Mouse (Mus musculus) CD4-positive, CD25-positive, alpha-beta regulatory T cell, adult 4 months (primary cell): ENCODE data around the gene Mipol1. TPM values are rescaled to one million over a fixed set of nuclear protein-coding genes. Genes with fewer than 3 reads are reported as not detected.
"Not testable (repeated sequence)": the region's sequence is repeated elsewhere in the genome, so short reads cannot be mapped to it uniquely, and the experiment has no call there.

Source experiments
- ATAC-seq: one replicate; pipeline ENCODE4 v1.8.0; 2017
- polyA plus RNA-seq, 2 experiments: library from polyadenylated mRNA; unstranded; fragments of 100-300 nt; shearing (Covaris generic); gene quantifications; one replicate each; pipeline ENCODE4 v1.2.1; 2017

The Mipol1 gene
- 10 to 100 TPM; 14.8 to 16.0 TPM for polyA plus RNA-seq

- peak; percentile 83 for ATAC-seq
These were observed at the start of gene Mipol1, which contains the start of gene Prps1l3 for GRCm38 (mm10) chr12:57230192-57230706. Mipol1 (plus strand) TSS chr12:57230427. Prps1l3 (plus strand) TSS chr12:57230412.

GRCm38 (mm10) chr12:57184401-57185147 is 45.7 kb upstream of the Mipol1 start:
- no peak for ATAC-seq

- no peak for ATAC-seq
These were observed 44.8 kb upstream of the Mipol1 start for GRCm38 (mm10) chr12:57185475-57185874.

GRCm38 (mm10) chr12:57186126-57186525 is 44.1 kb upstream of the Mipol1 start:
- no peak for ATAC-seq

GRCm38 (mm10) chr12:57187032-57187431 is 43.2 kb upstream of the Mipol1 start:
- no peak for ATAC-seq

GRCm38 (mm10) chr12:57194609-57195008 is 35.6 kb upstream of the Mipol1 start:
- ATAC-seq = no peak

GRCm38 (mm10) chr12:57196286-57196607 is 34.0 kb upstream of the Mipol1 start:
- peak; percentile 7 for ATAC-seq

- ATAC-seq = peak; percentile 33
These were observed 33.4 kb upstream of the Mipol1 start for GRCm38 (mm10) chr12:57196608-57197362.

GRCm38 (mm10) chr12:57197363-57198026 is 32.7 kb upstream of the Mipol1 start, which contains the start of gene Slc25a21:
Slc25a21 (minus strand) TSS chr12:57197472.
- no peak for ATAC-seq

- ATAC-seq = no peak
These were observed 32.0 kb upstream of the Mipol1 start for GRCm38 (mm10) chr12:57198269-57198668.

GRCm38 (mm10) chr12:57199427-57199826 is 30.8 kb upstream of the Mipol1 start:
- ATAC-seq = no peak

GRCm38 (mm10) chr12:57201901-57202300 is 28.3 kb upstream of the Mipol1 start:
- ATAC-seq = no peak

- ATAC-seq = peak; percentile 28
These were observed 25.9 kb upstream of the Mipol1 start for GRCm38 (mm10) chr12:57204276-57204851.

- ATAC-seq = peak; percentile 79
These were observed 18.6 kb upstream of the Mipol1 start for GRCm38 (mm10) chr12:57211353-57212311.

GRCm38 (mm10) chr12:57212463-57212862 is 17.8 kb upstream of the Mipol1 start:
- not testable (repeated sequence) for ATAC-seq

GRCm38 (mm10) chr12:57226411-57226810 is 3.8 kb upstream of the Mipol1 start:
- no peak for ATAC-seq

GRCm38 (mm10) chr12:57227776-57228175 is 2.5 kb upstream of the Mipol1 start:
- ATAC-seq = no peak

GRCm38 (mm10) chr12:57229703-57230102 is 524 bp upstream of the Mipol1 start:
- ATAC-seq = no peak

- ATAC-seq = peak; percentile 46
These were observed 1.1 kb downstream of the Mipol1 start for GRCm38 (mm10) chr12:57231085-57231875.

- ATAC-seq = no peak
These were observed 3.2 kb downstream of the Mipol1 start for GRCm38 (mm10) chr12:57233386-57233785.
